Mouse (Mus musculus): ENCODE results near the gene Pik3cg.

- TF ChIP-seq CTCF (IDR thresholded peaks at IDR 0.05; ENCODE audit: low read depth) (no peak), EP300 (IDR thresholded peaks at IDR 0.05; ENCODE audit: low read depth) (no peak)
Measured at GRCm38 (mm10) chr12:32183584-32183983, 24.9 kb downstream of the Pik3cg start.
